Mouse (Mus musculus): ENCODE results near the gene Oxld1.

The Oxld1 gene

GRCm38 (mm10) chr11:120457772-120458751 lies at the start of gene Oxld1, which contains the start of gene Ccdc137:
TSS of gene Oxld1 (minus strand) at chr11:120458068.
TSS of gene Ccdc137 (plus strand) at chr11:120458115.
- peak; percentile 90 for DNase-seq (ENCODE audit: low spot score)

GRCm38 (mm10) chr11:120506899-120507298 lies 49.0 kb upstream of the Oxld1 start:
- DNase-seq (ENCODE audit: low spot score) = peak; percentile 42

GRCm38 (mm10) chr11:120505661-120506060 lies 47.8 kb upstream of the Oxld1 start:
- no peak for DNase-seq (ENCODE audit: low spot score)

- DNase-seq (ENCODE audit: low spot score) = no peak
These were observed 43.8 kb upstream of the Oxld1 start for GRCm38 (mm10) chr11:120501701-120502100.

- no peak for DNase-seq (ENCODE audit: low spot score)
These were observed 43.1 kb upstream of the Oxld1 start for GRCm38 (mm10) chr11:120501018-120501417.

- no peak for DNase-seq (ENCODE audit: low spot score)
These were observed 42.5 kb upstream of the Oxld1 start for GRCm38 (mm10) chr11:120500357-120500756.

GRCm38 (mm10) chr11:120499894-120500293 lies 42.0 kb upstream of the Oxld1 start:
- no peak for DNase-seq (ENCODE audit: low spot score)

- DNase-seq (ENCODE audit: low spot score) = no peak
These were observed 41.0 kb upstream of the Oxld1 start for GRCm38 (mm10) chr11:120498891-120499290.

- DNase-seq (ENCODE audit: low spot score) = no peak
These were observed 40.4 kb upstream of the Oxld1 start for GRCm38 (mm10) chr11:120498226-120498625.

GRCm38 (mm10) chr11:120497436-120497835 lies 39.6 kb upstream of the Oxld1 start:
- DNase-seq (ENCODE audit: low spot score) = no peak

- no peak for DNase-seq (ENCODE audit: low spot score)
These were observed 36.0 kb upstream of the Oxld1 start for GRCm38 (mm10) chr11:120493911-120494310.

GRCm38 (mm10) chr11:120493351-120493750 lies 35.5 kb upstream of the Oxld1 start:
- no peak for DNase-seq (ENCODE audit: low spot score)

- peak; percentile 52 for DNase-seq (ENCODE audit: low spot score)
These were observed 35.0 kb upstream of the Oxld1 start for GRCm38 (mm10) chr11:120492878-120493203.

GRCm38 (mm10) chr11:120492024-120492877 lies 34.4 kb upstream of the Oxld1 start:
- DNase-seq (ENCODE audit: low spot score) = peak; percentile 74

- DNase-seq (ENCODE audit: low spot score) = peak; percentile 95
These were observed 33.6 kb upstream of the Oxld1 start, which contains the start of gene Slc25a10 for GRCm38 (mm10) chr11:120491317-120492023. TSS of gene Slc25a10 (plus strand) at chr11:120491840.

GRCm38 (mm10) chr11:120490291-120491046 lies 32.6 kb upstream of the Oxld1 start:
- peak; percentile 23 for DNase-seq (ENCODE audit: low spot score)

GRCm38 (mm10) chr11:120489054-120489761 lies 31.3 kb upstream of the Oxld1 start:
- DNase-seq (ENCODE audit: low spot score) = peak; percentile 91

- peak; percentile 50 for DNase-seq (ENCODE audit: low spot score)
These were observed 30.6 kb upstream of the Oxld1 start for GRCm38 (mm10) chr11:120488516-120488915.

GRCm38 (mm10) chr11:120485251-120485650 lies 27.4 kb upstream of the Oxld1 start:
- DNase-seq (ENCODE audit: low spot score) = no peak

GRCm38 (mm10) chr11:120484265-120484981 lies 26.6 kb upstream of the Oxld1 start, which contains the start of gene Mrpl12:
TSS of gene Mrpl12 (plus strand) at chr11:120484613.
- peak; percentile 97 for DNase-seq (ENCODE audit: low spot score)
